Mouse (Mus musculus) cerebellum, adult 9-11 months (tissue): ENCODE data around the gene Nudt17.
A peak's percentile ranks its signal among the peaks of the same experiment; 100 is the strongest.
"Not testable (repeated sequence)": the region's sequence is repeated elsewhere in the genome, so short reads cannot be mapped to it uniquely, and the experiment has no call there.

ENCODE experiments used
- DNase-seq: peaks from one replicate; pipeline ENCODE4 v3.0.0; 2022

Gene Nudt17

DNA sequence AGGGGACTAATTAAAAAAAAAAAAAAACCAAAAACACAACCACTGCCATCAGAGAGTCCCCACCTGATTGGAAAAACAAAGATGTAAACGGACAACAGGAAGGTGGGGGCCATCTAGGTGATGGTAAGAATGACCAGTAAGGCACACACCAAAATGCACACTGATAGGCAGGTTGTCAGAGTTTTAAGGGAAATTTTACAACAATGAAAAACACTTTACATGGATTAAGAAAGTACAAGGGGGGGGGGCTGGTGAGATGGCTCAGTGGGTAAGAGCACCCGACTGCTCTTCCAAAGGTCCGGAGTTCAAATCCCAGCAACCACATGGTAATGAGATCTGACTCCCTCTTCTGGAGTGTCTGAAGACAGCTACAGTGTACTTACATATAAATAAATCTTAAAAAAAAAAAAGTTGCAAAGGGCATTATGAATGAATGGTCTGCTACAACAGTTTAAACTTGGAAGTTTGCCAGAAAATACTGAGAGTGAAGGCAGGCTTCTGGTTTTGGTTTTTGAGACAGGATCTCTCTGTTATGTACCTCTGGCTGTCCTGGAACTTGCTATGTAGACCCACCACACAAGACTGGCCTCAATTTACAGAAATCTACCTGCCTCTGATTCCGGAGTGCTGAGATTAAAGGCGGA is 39.8 kb downstream of the Nudt17 start:
- no peak for DNase-seq

DNA sequence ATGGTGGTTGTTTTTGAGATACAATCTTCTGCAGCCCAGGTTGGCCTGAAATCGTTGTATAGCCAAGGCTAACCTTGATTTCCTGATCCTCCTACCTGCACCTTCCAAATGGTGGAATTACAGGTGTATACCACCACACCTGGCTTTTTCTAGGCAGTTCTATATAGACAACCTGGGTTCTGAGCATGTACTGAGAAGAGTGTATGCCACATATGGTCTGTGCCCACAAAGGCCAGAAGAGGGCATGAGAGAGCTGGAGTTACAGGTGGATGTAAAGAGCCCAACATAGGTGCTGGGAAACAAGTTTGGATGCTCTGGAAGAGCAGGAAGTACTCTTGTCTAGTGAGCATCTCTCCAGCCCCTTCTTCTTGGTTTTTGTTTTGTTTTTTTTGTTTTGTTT is 41.0 kb downstream of the Nudt17 start:
- no peak for DNase-seq

DNA sequence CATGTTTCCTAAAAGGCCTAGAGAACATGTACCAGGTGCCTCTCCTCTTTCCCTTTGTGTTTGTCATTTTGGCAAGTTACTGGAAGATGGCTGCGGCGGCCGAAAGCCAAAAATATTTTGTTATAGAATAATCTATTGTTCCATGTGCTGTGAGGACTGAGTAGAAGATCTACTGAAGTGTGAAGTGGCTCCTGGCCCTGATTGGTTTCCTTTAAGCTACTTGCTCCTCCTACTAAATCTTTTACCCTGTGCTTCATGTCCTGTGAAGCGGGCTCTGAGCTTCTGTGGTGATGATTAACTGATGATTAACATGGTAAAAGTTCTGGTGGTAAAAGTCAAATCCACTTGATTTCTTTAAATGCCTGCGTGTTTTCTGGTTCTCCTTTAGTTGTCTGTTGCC is 41.4 kb downstream of the Nudt17 start:
- no peak for DNase-seq

DNA sequence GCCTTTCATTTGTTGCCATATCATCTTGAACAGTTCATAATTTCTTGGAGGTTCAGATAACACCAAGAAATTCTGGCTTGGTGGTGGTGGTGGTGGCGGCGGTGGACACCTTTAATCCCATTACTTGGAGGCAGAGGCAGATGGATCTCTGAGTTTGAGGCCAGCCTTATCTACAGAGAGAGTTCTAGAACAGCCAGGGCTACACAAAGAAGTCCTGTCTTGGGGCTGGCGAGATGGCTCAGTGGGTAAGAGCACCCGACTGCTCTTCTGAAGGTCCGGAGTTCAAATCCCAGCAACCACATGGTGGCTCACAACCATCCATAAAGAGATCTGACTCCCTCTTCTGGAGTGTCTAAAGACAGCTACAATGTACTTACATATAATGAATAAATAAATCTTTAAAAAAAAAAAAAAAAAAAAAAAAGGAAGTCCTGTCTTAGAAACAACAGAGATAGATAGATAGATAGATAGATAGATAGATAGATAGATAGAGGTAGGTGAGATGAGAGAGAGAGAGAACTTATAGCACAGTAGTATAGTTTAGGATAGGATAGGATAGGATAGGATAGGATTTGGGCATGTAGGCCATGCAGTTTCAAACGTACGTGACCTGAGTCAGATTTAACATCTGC is 42.5 kb downstream of the Nudt17 start:
- DNase-seq, result not testable (repeated sequence)

DNA sequence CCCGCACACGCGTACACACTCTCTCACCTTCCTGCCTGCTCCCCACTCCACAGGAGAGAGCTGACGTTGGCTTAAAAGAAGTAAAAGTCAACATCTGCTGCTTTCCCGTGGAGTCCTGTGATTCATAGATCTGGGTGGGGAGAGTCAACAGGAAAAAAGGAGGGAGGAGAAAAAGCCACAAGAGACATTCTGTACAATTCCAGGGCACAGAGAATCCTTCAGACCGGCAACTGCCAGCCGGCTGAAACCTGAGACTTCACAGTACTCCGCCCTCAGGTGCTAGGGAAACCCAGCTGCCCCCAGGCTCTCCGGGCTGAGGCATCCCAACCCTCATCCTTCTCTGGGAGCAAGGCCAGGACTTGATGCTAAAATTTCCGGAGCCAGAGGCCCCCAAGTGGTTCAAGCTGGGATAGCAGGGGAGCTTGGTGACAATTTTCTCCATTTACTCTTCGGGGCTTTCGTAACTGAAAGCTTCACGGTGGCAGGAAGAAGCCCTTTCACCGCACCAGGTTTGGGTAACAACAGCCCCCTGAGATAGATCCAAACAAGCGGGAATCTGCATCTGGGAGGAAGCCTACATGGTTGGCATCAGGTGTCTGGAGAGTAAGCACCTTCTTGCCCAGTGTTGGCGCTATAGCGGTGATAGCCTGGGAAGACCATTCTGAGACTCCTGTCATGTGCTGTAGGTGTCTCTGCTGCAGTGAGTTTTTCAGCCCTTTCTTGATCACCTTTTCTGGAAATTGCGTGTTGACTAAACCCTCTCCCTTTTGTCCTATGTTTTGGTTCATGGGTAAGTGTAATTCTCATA is 44.7 kb downstream of the Nudt17 start:
- DNase-seq, result peak; percentile 88

DNA sequence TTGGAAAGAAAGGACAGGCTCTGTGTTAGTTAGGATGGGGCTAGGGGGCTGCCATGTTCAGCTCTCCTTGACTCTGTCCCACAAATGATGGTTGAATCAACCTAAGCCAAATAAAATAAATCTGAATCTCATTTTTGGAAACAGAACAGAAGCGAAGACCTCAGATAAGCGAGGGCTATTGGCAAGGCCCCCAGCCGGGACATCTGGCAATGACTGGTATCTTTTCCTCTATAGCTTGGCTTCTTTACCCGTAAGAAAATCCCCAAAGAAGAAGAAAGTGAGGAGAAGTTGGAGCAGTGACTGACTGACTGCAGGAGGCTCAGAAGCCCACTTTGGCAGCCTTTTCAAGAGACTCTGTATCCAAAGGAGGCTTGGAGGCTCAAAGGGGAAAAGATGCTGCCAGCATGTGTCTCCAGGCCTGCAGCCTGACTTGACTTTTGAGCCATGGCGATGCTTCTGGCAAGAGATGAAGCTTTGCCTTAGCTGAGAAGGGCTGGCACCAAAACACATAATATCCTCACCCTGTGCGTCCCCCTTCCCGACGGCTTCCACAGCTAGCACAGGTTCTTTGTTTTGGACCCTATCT is 45.5 kb downstream of the Nudt17 start:
- peak; percentile 45 for DNase-seq

DNA sequence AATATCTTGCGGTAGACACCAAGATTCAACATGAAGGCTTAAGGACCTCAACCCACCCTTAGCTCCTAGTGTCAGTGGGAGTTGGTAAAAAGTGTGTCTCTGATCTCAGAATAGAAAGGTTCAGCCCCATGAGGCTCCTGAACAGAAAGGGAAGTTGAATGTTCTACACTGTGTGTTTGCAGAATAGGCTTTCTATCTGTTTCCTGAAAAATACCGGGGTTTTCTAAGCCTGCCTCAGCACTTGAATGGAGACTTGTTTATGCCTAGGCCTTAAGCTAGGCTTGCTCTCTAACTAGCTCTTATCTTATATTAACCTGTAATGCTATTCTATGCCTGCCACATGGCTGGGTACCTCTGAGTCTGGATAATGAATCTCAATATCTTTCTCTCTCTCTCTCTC is 47.5 kb downstream of the Nudt17 start:
- no peak for DNase-seq
